Mouse (Mus musculus) liver, embryonic 12.5 days (tissue): ENCODE results near the gene Col23a1. TPM values are rescaled to one million over a fixed set of nuclear protein-coding genes. Genes with fewer than 3 reads are reported as not detected.

Experiments used
- polyA plus RNA-seq: library from polyadenylated mRNA; unstranded; fragments of >200 nt; fragmentation: Nextera tagmentation; extraction: Ambion mirVana; gene quantifications from 2 replicates; pipeline ENCODE4 v1.2.1, GENCODE M21; 2016

Gene Col23a1
- polyA plus RNA-seq, 1 experiment from 2014 or later: 0.79 TPM

Other genes starting within 250 kb of the Col23a1 start
- not detected in 2 replicates for gene Olfr1375, start 241.8 kb upstream of the Col23a1 start, polyA plus RNA-seq
- gene Zfp354a, start 230.7 kb upstream of the Col23a1 start, polyA plus RNA-seq: 1.8 and 2.4 TPM in 2 replicates
- gene Gm12569, start 69.4 kb upstream of the Col23a1 start, polyA plus RNA-seq: not detected in 2 replicates
- gene Clk4, start 28.2 kb upstream of the Col23a1 start, polyA plus RNA-seq: 62.8 and 69.3 TPM in 2 replicates
- gene BC049762, start 26.9 kb upstream of the Col23a1 start, polyA plus RNA-seq: 0.56 and 0.61 TPM in 2 replicates